Mouse (Mus musculus): ENCODE measurements around the gene Cap2.

DNA sequence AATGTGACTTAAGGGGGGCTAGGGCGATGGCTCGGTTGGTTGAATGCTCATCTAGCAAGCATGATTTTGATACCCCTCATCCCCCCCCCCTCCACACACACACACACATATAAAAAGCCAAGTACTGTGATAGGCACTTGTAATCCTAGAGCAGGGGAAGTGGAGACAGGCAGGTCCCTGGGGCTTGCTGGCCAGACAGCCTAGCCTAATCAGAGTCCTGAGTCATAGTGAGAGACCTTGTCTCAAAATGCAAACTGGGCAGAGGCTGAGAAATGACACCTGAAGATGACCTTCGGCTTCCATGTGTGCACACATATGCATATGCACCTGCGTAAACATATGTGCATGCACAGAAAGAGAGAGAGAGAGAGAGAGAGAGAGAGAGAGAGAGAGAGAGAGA lies 45.2 kb downstream of the Cap2 start:
- TF ChIP-seq POLR2A (IDR thresholded peaks at IDR 0.05; ENCODE audit: low read depth, low read length) (no peak), CTCF (IDR thresholded peaks at IDR 0.05; ENCODE audit: extremely low read depth, insufficient read depth, insufficient read length, insufficient replicate concordance) (no peak)
